Mouse (Mus musculus): ENCODE measurements at regions not wholly inside any gene's neighbourhood (a gene's known extent, or its start where the extent isn't known, plus 50 kb on each side); places are given as distances from the start of the nearest gene placed in this dataset.

- no peak for TF ChIP-seq CTCF (IDR thresholded peaks at IDR 0.05; ENCODE audit: borderline replicate concordance, insufficient read depth, low read length)
- no peak for TF ChIP-seq POLR2A (IDR thresholded peaks at IDR 0.05; ENCODE audit: low read depth, low read length)
Measured at GRCm38 (mm10) chr17:68166397-68166796, 107.2 kb upstream of the L3mbtl4 start.
